8 mouse cellular contexts compared by ENCODE assay signal in genomic region chr6:113078031-113078721, GRCm38 (mm10). TPM values are rescaled to one million over a fixed set of nuclear protein-coding genes. Genes with fewer than 3 reads are reported as not detected.
DNase-seq lines count a peak whose midpoint lies in the region; ATAC-seq and TF ChIP-seq lines count a peak whose summit lies in the region.

No protein-coding gene starts in this region.

- no peak for TF ChIP-seq CTCF in ES-Bruce4 (IDR thresholded peaks at IDR 0.05; ENCODE audit: low read depth, low read length)

- peak overlapping the region; percentile 100 for H3K4me3 ChIP-seq in ES-Bruce4 (ENCODE audit: low read depth, low read length)
- H3K4me3 ChIP-seq in embryonic facial prominence, embryonic 13.5 days: peak overlapping the region; percentile 92
- H3K4me3 ChIP-seq in heart, embryonic 15.5 days: peak overlapping the region; percentile 69
- peak overlapping the region; percentile 94 for H3K4me3 ChIP-seq in lung, embryonic 15.5 days

- peak; percentile 58 for DNase-seq in adrenal gland, postnatal 14 days
- DNase-seq in kidney, postnatal 36 days: peak; percentile 23 to 42
- peak; percentile 48 for DNase-seq in retina, postnatal 1 day

- H3K9me3 ChIP-seq in ES-Bruce4 (replicated peaks; ENCODE audit: control insufficient read depth, insufficient read depth, low read length, poor library complexity, severe bottlenecking): no peaks in the 10 kb centered on the region
- H3K9me3 ChIP-seq in embryonic facial prominence, embryonic 13.5 days: no peaks in the 10 kb centered on the region
- no peaks in the 10 kb centered on the region for H3K9me3 ChIP-seq in heart, embryonic 15.5 days (replicated peaks)
- H3K9me3 ChIP-seq in lung, embryonic 15.5 days: no peaks in the 10 kb centered on the region

- H3K36me3 ChIP-seq in ES-Bruce4 (ENCODE audit: control insufficient read depth, insufficient read depth, low read length, poor library complexity, severe bottlenecking): peaks cover 3% of the 10 kb centered on the region
- no peaks in the 10 kb centered on the region for H3K36me3 ChIP-seq in embryonic facial prominence, embryonic 13.5 days
- H3K36me3 ChIP-seq in heart, embryonic 15.5 days: no peaks in the 10 kb centered on the region
- no peaks in the 10 kb centered on the region for H3K36me3 ChIP-seq in lung, embryonic 15.5 days

- no peak for ATAC-seq in embryonic facial prominence, embryonic 13.5 days (ENCODE audit: insufficient number of reproducible peaks, insufficient read depth, low FRiP score, low TSS enrichment, low read depth)
- no peak for ATAC-seq in heart, embryonic 15.5 days (replicated peaks; ENCODE audit: insufficient number of reproducible peaks, insufficient read depth, low FRiP score, low read depth)
- no peak for ATAC-seq in lung, embryonic 15.5 days (ENCODE audit: borderline replicate concordance, extremely low read depth, low FRiP score, low TSS enrichment)
- ATAC-seq in activated CD4-positive, CD25-positive, alpha-beta regulatory T cell, adult 4 months: no peak

- peak overlapping the region; percentile 99 for H3K27ac ChIP-seq in ES-Bruce4 (ENCODE audit: insufficient read depth, low read length)
- H3K27ac ChIP-seq in embryonic facial prominence, embryonic 13.5 days: peak overlapping the region; percentile 100
- peak overlapping the region; percentile 100 for H3K27ac ChIP-seq in heart, embryonic 15.5 days
- peak overlapping the region; percentile 100 for H3K27ac ChIP-seq in lung, embryonic 15.5 days

- peak overlapping the region; percentile 96 for H3K9ac ChIP-seq in ES-Bruce4 (ENCODE audit: low read depth, poor library complexity, severe bottlenecking)
- peak overlapping the region; percentile 99 for H3K9ac ChIP-seq in embryonic facial prominence, embryonic 13.5 days
- H3K9ac ChIP-seq in heart, embryonic 15.5 days: peak overlapping the region; percentile 84
- H3K9ac ChIP-seq in lung, embryonic 15.5 days: peak overlapping the region; percentile 99

- H3K4me1 ChIP-seq in ES-Bruce4 (ENCODE audit: control insufficient read depth, insufficient read depth, low read length): no peaks in the 10 kb centered on the region
- peaks cover 33% of the 10 kb centered on the region for H3K4me1 ChIP-seq in embryonic facial prominence, embryonic 13.5 days
- peaks cover 47% of the 10 kb centered on the region for H3K4me1 ChIP-seq in heart, embryonic 15.5 days (replicated peaks)
- peaks cover 36% of the 10 kb centered on the region for H3K4me1 ChIP-seq in lung, embryonic 15.5 days

- peak overlapping the region; percentile 93 for H3K4me2 ChIP-seq in embryonic facial prominence, embryonic 13.5 days
- peak overlapping the region; percentile 88 for H3K4me2 ChIP-seq in heart, embryonic 15.5 days
- H3K4me2 ChIP-seq in lung, embryonic 15.5 days: peak overlapping the region; percentile 76

- no peaks in the 10 kb centered on the region for H3K27me3 ChIP-seq in ES-Bruce4 (ENCODE audit: control insufficient read depth, insufficient read depth, low read length, poor library complexity, severe bottlenecking)
- no peaks in the 10 kb centered on the region for H3K27me3 ChIP-seq in embryonic facial prominence, embryonic 13.5 days
- H3K27me3 ChIP-seq in heart, embryonic 15.5 days: no peaks in the 10 kb centered on the region
- no peaks in the 10 kb centered on the region for H3K27me3 ChIP-seq in lung, embryonic 15.5 days

- WGBS in embryonic facial prominence, embryonic 13.5 days: under 1% methylated on average over 18 of the region's 18 CpGs
- WGBS in heart, embryonic 15.5 days: under 1% methylated on average over 18 of the region's 18 CpGs
- WGBS in lung, embryonic 15.5 days: 0% methylated on average over 18 of the region's 18 CpGs

- TF ChIP-seq EP300 in ES-Bruce4 (IDR thresholded peaks at IDR 0.05; ENCODE audit: insufficient read depth, low read depth, low read length): no peak

- TF ChIP-seq POLR2A in ES-Bruce4 (IDR thresholded peaks at IDR 0.05; ENCODE audit: insufficient read depth, low read length): no peak

RNA-seq across cellular contexts. Expression of gene Setd5, which starts 1.0 kb away (rescaled TPM):
- 228 and 233 TPM in 2 replicates for polyA plus RNA-seq in ES-Bruce4 (2011; ENCODE audit: insufficient read depth, insufficient read length, low read depth, missing spikeins)
- total RNA-seq in adrenal gland, postnatal 14 days (2021): 104 and 113 TPM in 2 replicates
- 84.0 and 91.0 TPM in 2 replicates for polyA plus RNA-seq in embryonic facial prominence, embryonic 13.5 days (2015; fragmentation: Nextera tagmentation; extraction: Ambion mirVana)
- 42.6 and 53.4 TPM in 2 replicates for polyA plus RNA-seq in heart, embryonic 15.5 days (2015; fragmentation: Nextera tagmentation; extraction: Ambion mirVana)
- 69.5 and 77.2 TPM in 2 replicates for polyA plus RNA-seq in lung, embryonic 15.5 days (2015; fragmentation: Nextera tagmentation; extraction: Ambion mirVana)
- 10 to 100 TPM; 31.1 to 33.0 TPM for polyA plus RNA-seq in activated CD4-positive, CD25-positive, alpha-beta regulatory T cell, adult 4 months (2017; shearing (Covaris generic))

RNA-seq across cellular contexts. Expression of gene Thumpd3, which starts 32.2 kb away (rescaled TPM):
- polyA plus RNA-seq in ES-Bruce4 (2011; ENCODE audit: insufficient read depth, insufficient read length, low read depth, missing spikeins): 77.5 and 79.8 TPM in 2 replicates
- total RNA-seq in adrenal gland, postnatal 14 days (2021): 35.2 and 36.2 TPM in 2 replicates
- 55.0 and 55.9 TPM in 2 replicates for polyA plus RNA-seq in embryonic facial prominence, embryonic 13.5 days (2015; fragmentation: Nextera tagmentation; extraction: Ambion mirVana)
- polyA plus RNA-seq in heart, embryonic 15.5 days (2015; fragmentation: Nextera tagmentation; extraction: Ambion mirVana): 32.4 and 37.8 TPM in 2 replicates
- 43.0 and 50.8 TPM in 2 replicates for polyA plus RNA-seq in lung, embryonic 15.5 days (2015; fragmentation: Nextera tagmentation; extraction: Ambion mirVana)
- polyA plus RNA-seq in activated CD4-positive, CD25-positive, alpha-beta regulatory T cell, adult 4 months (2017; shearing (Covaris generic)): 10 to 100 TPM; 88.0 to 94.9 TPM
